Mouse (Mus musculus) heart, embryonic 11.5 days (tissue): ENCODE results near the gene Tex46. TPM values are rescaled to one million over a fixed set of nuclear protein-coding genes. Genes with fewer than 3 reads are reported as not detected.
A peak's percentile ranks its signal among the peaks of the same experiment; 100 is the strongest.

Experiments used
- ATAC-seq: fragments of 200-750 bp; cut with Nextera tagmentation; replicated peaks from 2 replicates; pipeline ENCODE4 v1.8.0; 2017; ENCODE audit warnings: moderate library complexity; ENCODE audit not compliant: insufficient number of reproducible peaks, low FRiP score, low TSS enrichment
- H3K27ac ChIP-seq: fragments of 300-500 bp; sonication (generic); 2 replicates; pipeline ENCODE4 v1.5.1; 2014; ENCODE audit warnings: mild to moderate bottlenecking, low read depth, low read length
- H3K27me3 ChIP-seq: fragments of 300-500 bp; sonication (generic); 2 replicates; pipeline ENCODE4 v1.6.1; 2014; ENCODE audit warnings: mild to moderate bottlenecking, low read length, mixed read lengths; ENCODE audit not compliant: control insufficient read depth, insufficient read depth
- H3K36me3 ChIP-seq: fragments of 300-500 bp; sonication (generic); 2 replicates; pipeline ENCODE4 v1.6.1; 2014; ENCODE audit warnings: mild to moderate bottlenecking, low read length, moderate library complexity, mixed read lengths; ENCODE audit not compliant: control insufficient read depth, insufficient read depth
- H3K4me1 ChIP-seq: fragments of 300-500 bp; sonication (generic); 2 replicates; pipeline ENCODE4 v1.6.1; 2014; ENCODE audit warnings: low read length; ENCODE audit not compliant: control insufficient read depth, insufficient read depth
- H3K4me2 ChIP-seq: fragments of 300-500 bp; sonication (generic); 2 replicates; pipeline ENCODE4 v1.6.1; 2014; ENCODE audit warnings: mild to moderate bottlenecking, moderate library complexity
- H3K4me3 ChIP-seq: fragments of 300-500 bp; sonication (generic); 2 replicates; pipeline ENCODE4 v1.5.1; 2014; ENCODE audit warnings: low read depth, low read length
- H3K9ac ChIP-seq: fragments of 300-500 bp; sonication (generic); 2 replicates; pipeline ENCODE4 v1.6.1; 2014; ENCODE audit warnings: mild to moderate bottlenecking, low read depth, low read length, moderate library complexity
- H3K9me3 ChIP-seq: fragments of 300-500 bp; sonication (generic); replicated peaks from 2 replicates; pipeline ENCODE4 v1.6.1; 2016; ENCODE audit warnings: low read length; ENCODE audit not compliant: control insufficient read depth
- WGBS: fragments of 180-500 bp; shearing (Covaris S2); extraction: QIAGEN DNeasy Blood & Tissue Kit; methylation state at CpG from one replicate; pipeline ENCODE4 v1.1.7; 2014; ENCODE audit not compliant: insufficient replicate concordance; 5-methylcytosine and 5-hydroxymethylcytosine counted together
- polyA plus RNA-seq: library from polyadenylated mRNA; unstranded; fragments of >200 nt; fragmentation: Nextera tagmentation; extraction: Ambion mirVana; gene quantifications from 2 replicates; pipeline ENCODE4 v1.2.1, GENCODE M21; 2014

Tex46 gene
- polyA plus RNA-seq, 1 experiment from 2014 or later: not detected

- H3K4me1 ChIP-seq: 0 out of 2 replicates have a peak, but pooled peaks cover 7% of the 10 kb centered on the region
- no peak overlapping the region for H3K4me3 ChIP-seq
- WGBS: 85% methylated on average over 6 of the region's 6 CpGs
- H3K9ac ChIP-seq: no peak overlapping the region
- H3K4me2 ChIP-seq: no peak overlapping the region
- H3K9me3 ChIP-seq: no peaks in the 10 kb centered on the region
- no peak for ATAC-seq
- H3K36me3 ChIP-seq: 0 out of 2 replicates have a peak, but pooled peaks cover 4% of the 10 kb centered on the region
- H3K27me3 ChIP-seq: no peaks in the 10 kb centered on the region
- no peak overlapping the region for H3K27ac ChIP-seq
Observed at GRCm38 (mm10) chr4:136595221-136595620, 15.0 kb upstream of the Tex46 start.

- H3K27ac ChIP-seq: no peak overlapping the region
- ATAC-seq: no peak
- no peak overlapping the region for H3K9ac ChIP-seq
- no peak overlapping the region for H3K4me3 ChIP-seq
- no peaks in the 10 kb centered on the region for H3K36me3 ChIP-seq
- H3K4me2 ChIP-seq: no peak overlapping the region
- H3K9me3 ChIP-seq: no peaks in the 10 kb centered on the region
- no peaks in the 10 kb centered on the region for H3K27me3 ChIP-seq
- 83% methylated on average over 7 of the region's 7 CpGs for WGBS
- H3K4me1 ChIP-seq: peaks cover 14% of the 10 kb centered on the region
Observed at GRCm38 (mm10) chr4:136598268-136598876, 11.9 kb upstream of the Tex46 start.

- Histone ChIP-seq H3K36me3 (no peaks in the 10 kb centered on the region), H3K4me1 (peaks cover 14% of the 10 kb centered on the region), H3K9ac (no peak overlapping the region), H3K27me3 (no peaks in the 10 kb centered on the region), H3K27ac (no peak overlapping the region), H3K4me2 (no peak overlapping the region), H3K9me3 (no peaks in the 10 kb centered on the region), H3K4me3 (no peak overlapping the region)
- no peak for ATAC-seq
- 87% methylated on average over 3 of the region's 3 CpGs for WGBS
Observed at GRCm38 (mm10) chr4:136599869-136600268, 10.4 kb upstream of the Tex46 start.

GRCm38 (mm10) chr4:136600536-136600935, 9.7 kb upstream of the Tex46 start:
- 84% methylated on average over 2 of the region's 2 CpGs for WGBS
- no peak overlapping the region for H3K9ac ChIP-seq
- H3K36me3 ChIP-seq: no peaks in the 10 kb centered on the region
- peaks cover 14% of the 10 kb centered on the region for H3K4me1 ChIP-seq
- no peak overlapping the region for H3K27ac ChIP-seq
- no peak for ATAC-seq
- H3K4me3 ChIP-seq: peak overlapping the region; percentile 100; the same call in 1 of the 2 replicates
- H3K27me3 ChIP-seq: no peaks in the 10 kb centered on the region
- peak overlapping the region; percentile 73 for H3K4me2 ChIP-seq
- no peaks in the 10 kb centered on the region for H3K9me3 ChIP-seq

GRCm38 (mm10) chr4:136601476-136601875, 8.8 kb upstream of the Tex46 start:
- 0 out of 2 replicates have a peak, but pooled peaks have one; percentile 31 for ATAC-seq
- peak overlapping the region; percentile 99 for H3K9ac ChIP-seq
- H3K36me3 ChIP-seq: no peaks in the 10 kb centered on the region
- no peaks in the 10 kb centered on the region for H3K9me3 ChIP-seq
- H3K27ac ChIP-seq: peak overlapping the region; percentile 90; the same call in 1 of the 2 replicates
- peaks cover 14% of the 10 kb centered on the region for H3K4me1 ChIP-seq
- peak overlapping the region; percentile 100 for H3K4me3 ChIP-seq
- no peaks in the 10 kb centered on the region for H3K27me3 ChIP-seq
- under 1% methylated on average over 13 of the region's 13 CpGs for WGBS
- peak overlapping the region; percentile 73 for H3K4me2 ChIP-seq

GRCm38 (mm10) chr4:136602018-136602554, 8.2 kb upstream of the Tex46 start:
- WGBS: under 1% methylated on average over 55 of the region's 68 CpGs
- no peaks in the 10 kb centered on the region for H3K27me3 ChIP-seq
- H3K27ac ChIP-seq: peak overlapping the region; percentile 90
- ATAC-seq: peak; percentile 53
- peak overlapping the region; percentile 100 for H3K4me3 ChIP-seq
- H3K9me3 ChIP-seq: no peaks in the 10 kb centered on the region
- peak overlapping the region; percentile 99 for H3K9ac ChIP-seq
- H3K4me1 ChIP-seq: peaks cover 14% of the 10 kb centered on the region
- peak overlapping the region; percentile 73 for H3K4me2 ChIP-seq
- H3K36me3 ChIP-seq: no peaks in the 10 kb centered on the region

GRCm38 (mm10) chr4:136602568-136602967, 7.7 kb upstream of the Tex46 start, which contains the start of gene Kdm1a:
Gene Kdm1a, minus strand, starts transcription at chr4:136602723.
- Histone ChIP-seq H3K9ac (peak within 1 kb of the TSS; percentile 99), H3K4me1 (peaks cover 14% of the 10 kb centered on the region), H3K27me3 (no peaks in the 10 kb centered on the region), H3K36me3 (no peaks in the 10 kb centered on the region), H3K9me3 (no peaks in the 10 kb centered on the region), H3K27ac (peak within 1 kb of the TSS; percentile 90), H3K4me2 (peak within 1 kb of the TSS; percentile 73), H3K4me3 (peak within 1 kb of the TSS; percentile 100)
- WGBS: under 1% methylated on average over 33 of the region's 45 CpGs
- peak; percentile 74 for ATAC-seq

- peaks cover 4% of the 10 kb centered on the region for H3K4me1 ChIP-seq
- H3K4me2 ChIP-seq: no peak overlapping the region
- H3K9me3 ChIP-seq: no peaks in the 10 kb centered on the region
- 88% methylated on average over 19 of the region's 19 CpGs for WGBS
- H3K9ac ChIP-seq: no peak overlapping the region
- no peaks in the 10 kb centered on the region for H3K27me3 ChIP-seq
- no peak overlapping the region for H3K4me3 ChIP-seq
- no peak overlapping the region for H3K27ac ChIP-seq
- H3K36me3 ChIP-seq: no peaks in the 10 kb centered on the region
- no peak for ATAC-seq
Observed at GRCm38 (mm10) chr4:136605756-136606485, 4.3 kb upstream of the Tex46 start.
